Mouse (Mus musculus) embryonic facial prominence, embryonic 10.5 days (tissue): ENCODE data around the gene Chl1. TPM values are rescaled to one million over a fixed set of nuclear protein-coding genes. Genes with fewer than 3 reads are reported as not detected.

Experiments
- DNase-seq: peaks from one replicate; pipeline ENCODE4 v3.0.0-alpha.2; 2017; ENCODE audit warnings: low spot score
- H3K27ac ChIP-seq: fragments of 300-500 bp; sonication (generic); replicated peaks from 2 replicates; pipeline ENCODE4 v1.5.1; 2016; ENCODE audit warnings: mild to moderate bottlenecking
- H3K27me3 ChIP-seq: fragments of 300-500 bp; sonication (generic); replicated peaks from 2 replicates; pipeline ENCODE4 v1.6.1; 2016; ENCODE audit warnings: low read depth, mild to moderate bottlenecking; ENCODE audit not compliant: poor library complexity, severe bottlenecking
- H3K36me3 ChIP-seq: fragments of 300-500 bp; sonication (generic); replicated peaks from 2 replicates; pipeline ENCODE4 v1.6.1; 2016; ENCODE audit warnings: mild to moderate bottlenecking, moderate library complexity
- H3K4me1 ChIP-seq: fragments of 300-500 bp; sonication (generic); 2 replicates; pipeline ENCODE4 v1.6.1; 2016
- H3K4me3 ChIP-seq: fragments of 300-500 bp; sonication (generic); 2 replicates; pipeline ENCODE4 v1.5.1; 2016; ENCODE audit warnings: mild to moderate bottlenecking, moderate library complexity
- H3K9me3 ChIP-seq: fragments of 300-500 bp; sonication (generic); 2 replicates; pipeline ENCODE4 v1.6.1; 2016; ENCODE audit warnings: mild to moderate bottlenecking
- WGBS: fragments of 180-500 bp; shearing (Covaris S2); methylation state at CpG from one replicate; pipeline ENCODE4 v1.1.7; 2016; 5-methylcytosine and 5-hydroxymethylcytosine counted together
- polyA plus RNA-seq: library from polyadenylated mRNA; unstranded; fragments of >200 nt; fragmentation: Nextera tagmentation; extraction: Ambion mirVana; gene quantifications from 2 replicates; pipeline ENCODE4 v1.2.1, GENCODE M21; 2016

Chl1 gene
- polyA plus RNA-seq, 1 experiment from 2014 or later = 1.2 TPM

GRCm38 (mm10) chr6:103513621-103514241 is 3.3 kb downstream of the Chl1 start:
- no peaks in the 10 kb centered on the region for H3K36me3 ChIP-seq
- no peak for DNase-seq
- WGBS = 72% methylated on average over 8 of the region's 8 CpGs
- H3K27me3 ChIP-seq = peaks cover 53% of the 10 kb centered on the region
- no peaks in the 10 kb centered on the region for H3K9me3 ChIP-seq
- no peak overlapping the region for H3K27ac ChIP-seq
- no peak overlapping the region for H3K4me3 ChIP-seq
- H3K4me1 ChIP-seq = peaks cover 22% of the 10 kb centered on the region

GRCm38 (mm10) chr6:103514346-103514745 is 4.0 kb downstream of the Chl1 start:
- H3K9me3 ChIP-seq = no peaks in the 10 kb centered on the region
- no peak overlapping the region for H3K4me3 ChIP-seq
- DNase-seq = no peak
- no peak overlapping the region for H3K27ac ChIP-seq
- H3K36me3 ChIP-seq = no peaks in the 10 kb centered on the region
- peaks cover 48% of the 10 kb centered on the region for H3K27me3 ChIP-seq
- peaks cover 22% of the 10 kb centered on the region for H3K4me1 ChIP-seq
- 67% methylated on average over 1 of the region's 1 CpGs for WGBS

GRCm38 (mm10) chr6:103514756-103515155 is 4.4 kb downstream of the Chl1 start:
- WGBS = 92% methylated on average over 1 of the region's 1 CpGs
- H3K36me3 ChIP-seq = no peaks in the 10 kb centered on the region
- peaks cover 22% of the 10 kb centered on the region for H3K4me1 ChIP-seq
- DNase-seq = no peak
- H3K9me3 ChIP-seq = no peaks in the 10 kb centered on the region
- no peak overlapping the region for H3K4me3 ChIP-seq
- H3K27me3 ChIP-seq = peaks cover 44% of the 10 kb centered on the region
- no peak overlapping the region for H3K27ac ChIP-seq

- H3K27ac ChIP-seq = no peak overlapping the region
- H3K36me3 ChIP-seq = no peaks in the 10 kb centered on the region
- no peaks in the 10 kb centered on the region for H3K27me3 ChIP-seq
- 83% methylated on average over 2 of the region's 2 CpGs for WGBS
- H3K4me3 ChIP-seq = no peak overlapping the region
- H3K4me1 ChIP-seq = no peaks in the 10 kb centered on the region
- no peak for DNase-seq
- no peaks in the 10 kb centered on the region for H3K9me3 ChIP-seq
Observed at GRCm38 (mm10) chr6:103519596-103519995, 9.2 kb downstream of the Chl1 start.

GRCm38 (mm10) chr6:103525326-103526024 is 15.1 kb downstream of the Chl1 start:
- Histone ChIP-seq H3K4me3 (no peak overlapping the region), H3K9me3 (no peaks in the 10 kb centered on the region), H3K27me3 (no peaks in the 10 kb centered on the region), H3K27ac (no peak overlapping the region), H3K4me1 (no peaks in the 10 kb centered on the region), H3K36me3 (no peaks in the 10 kb centered on the region)
- DNase-seq = no peak
- WGBS = 88% methylated on average over 2 of the region's 2 CpGs

GRCm38 (mm10) chr6:103526945-103527777 is 16.8 kb downstream of the Chl1 start:
- H3K9me3 ChIP-seq = no peaks in the 10 kb centered on the region
- H3K27ac ChIP-seq = no peak overlapping the region
- H3K4me1 ChIP-seq = no peaks in the 10 kb centered on the region
- H3K36me3 ChIP-seq = no peaks in the 10 kb centered on the region
- no peak overlapping the region for H3K4me3 ChIP-seq
- 83% methylated on average over 8 of the region's 8 CpGs for WGBS
- DNase-seq = no peak
- H3K27me3 ChIP-seq = no peaks in the 10 kb centered on the region

GRCm38 (mm10) chr6:103533048-103533447 is 22.7 kb downstream of the Chl1 start:
- no peak overlapping the region for H3K4me3 ChIP-seq
- no peaks in the 10 kb centered on the region for H3K4me1 ChIP-seq
- H3K9me3 ChIP-seq = no peaks in the 10 kb centered on the region
- H3K36me3 ChIP-seq = no peaks in the 10 kb centered on the region
- H3K27ac ChIP-seq = no peak overlapping the region
- no peaks in the 10 kb centered on the region for H3K27me3 ChIP-seq
- DNase-seq = no peak

- H3K27me3 ChIP-seq = no peaks in the 10 kb centered on the region
- 83% methylated on average over 2 of the region's 2 CpGs for WGBS
- H3K4me1 ChIP-seq = no peaks in the 10 kb centered on the region
- no peaks in the 10 kb centered on the region for H3K36me3 ChIP-seq
- no peaks in the 10 kb centered on the region for H3K9me3 ChIP-seq
- no peak overlapping the region for H3K4me3 ChIP-seq
- DNase-seq = no peak
- H3K27ac ChIP-seq = no peak overlapping the region
Observed at GRCm38 (mm10) chr6:103534027-103534426, 23.6 kb downstream of the Chl1 start.

GRCm38 (mm10) chr6:103542576-103542975 is 32.2 kb downstream of the Chl1 start:
- no peak for DNase-seq
- Histone ChIP-seq H3K4me3 (no peak overlapping the region), H3K9me3 (no peaks in the 10 kb centered on the region), H3K36me3 (no peaks in the 10 kb centered on the region), H3K27ac (no peak overlapping the region), H3K4me1 (no peaks in the 10 kb centered on the region), H3K27me3 (no peaks in the 10 kb centered on the region)
- 89% methylated on average over 2 of the region's 2 CpGs for WGBS

GRCm38 (mm10) chr6:103543753-103544152 is 33.4 kb downstream of the Chl1 start:
- DNase-seq = no peak
- Histone ChIP-seq H3K36me3 (no peaks in the 10 kb centered on the region), H3K27ac (no peak overlapping the region), H3K4me3 (no peak overlapping the region), H3K4me1 (no peaks in the 10 kb centered on the region), H3K9me3 (no peaks in the 10 kb centered on the region), H3K27me3 (no peaks in the 10 kb centered on the region)
- 49% methylated on average over 1 of the region's 1 CpGs for WGBS

- WGBS = 69% methylated on average over 3 of the region's 3 CpGs
- DNase-seq = no peak
- Histone ChIP-seq H3K4me1 (no peaks in the 10 kb centered on the region), H3K9me3 (no peaks in the 10 kb centered on the region), H3K27me3 (no peaks in the 10 kb centered on the region), H3K36me3 (no peaks in the 10 kb centered on the region), H3K4me3 (no peak overlapping the region), H3K27ac (no peak overlapping the region)
Observed at GRCm38 (mm10) chr6:103546314-103546713, 35.9 kb downstream of the Chl1 start.

- Histone ChIP-seq H3K4me3 (no peak overlapping the region), H3K27me3 (no peaks in the 10 kb centered on the region), H3K27ac (no peak overlapping the region), H3K9me3 (no peaks in the 10 kb centered on the region), H3K36me3 (no peaks in the 10 kb centered on the region), H3K4me1 (no peaks in the 10 kb centered on the region)
- no peak for DNase-seq
- 83% methylated on average over 4 of the region's 4 CpGs for WGBS
Observed at GRCm38 (mm10) chr6:103549929-103550328, 39.5 kb downstream of the Chl1 start.
